Mouse (Mus musculus): Measurements from ENCODE around the gene Cul1. TPM values are rescaled to one million over a fixed set of nuclear protein-coding genes. Genes with fewer than 3 reads are reported as not detected.
"Not testable (repeated sequence)": the region's sequence is repeated elsewhere in the genome, so short reads cannot be mapped to it uniquely, and the experiment has no call there.

The Cul1 gene
- polyA plus RNA-seq, 1 experiment, result 112 TPM

DNA sequence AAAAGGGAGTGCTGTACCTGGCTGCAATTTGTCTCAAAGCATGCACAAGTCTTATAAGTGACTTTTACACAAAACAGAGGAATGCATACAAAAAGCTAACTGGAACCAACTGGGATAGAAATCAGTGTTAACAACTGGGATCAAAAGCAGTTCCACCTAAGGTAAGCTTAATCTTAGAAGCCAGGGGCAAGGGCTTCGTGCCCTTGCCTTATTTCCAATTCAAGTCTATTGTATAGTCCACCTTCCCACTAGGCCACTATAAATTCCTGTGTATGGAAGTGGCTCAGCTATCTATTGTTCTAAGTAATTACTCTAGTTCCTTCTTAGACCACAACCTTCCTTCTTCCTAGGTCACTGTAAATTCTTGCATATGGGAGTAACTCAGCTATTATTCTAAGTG lies 27.1 kb upstream of the Cul1 start:
- no peak for DNase-seq

DNA sequence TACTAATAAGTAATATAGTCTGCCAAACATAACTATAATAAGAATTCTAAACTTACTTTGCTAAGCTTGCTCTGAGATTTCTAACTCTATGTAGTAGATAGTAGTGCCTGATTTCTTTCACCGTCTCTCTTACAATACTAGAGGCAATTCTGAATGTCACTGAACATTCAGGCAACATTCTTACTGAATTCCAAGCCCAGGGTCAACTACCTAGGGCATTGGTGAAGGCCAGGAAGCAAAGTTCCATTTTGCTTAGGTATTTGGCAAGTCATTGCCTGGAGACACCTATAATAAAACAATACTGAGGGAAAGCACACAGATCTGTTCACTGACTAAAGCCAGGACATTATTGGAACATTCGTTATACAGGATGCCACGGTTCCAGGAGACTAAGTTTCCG lies 26.6 kb upstream of the Cul1 start:
- H3K27ac ChIP-seq (ENCODE audit: insufficient read depth, low read length); H3K27me3 ChIP-seq (ENCODE audit: control insufficient read depth, insufficient read depth, low read length); DNase-seq; H3K4me1 ChIP-seq (ENCODE audit: control insufficient read depth, insufficient read depth, low read length); H3K4me3 ChIP-seq (replicated peaks; ENCODE audit: insufficient read depth, low read depth, low read length): not testable (repeated sequence)
- WGBS, result 89% methylated on average over 4 of the region's 4 CpGs

More for the DNA sequence above, 27.1 kb upstream of the Cul1 start:
- 71% methylated on average over 1 of the region's 1 CpGs for WGBS
- TF ChIP-seq CTCF (IDR thresholded peaks at IDR 0.05; ENCODE audit: borderline replicate concordance, insufficient read depth, low read depth, low read length) (no peak), POLR2A (IDR thresholded peaks at IDR 0.05; ENCODE audit: borderline replicate concordance, insufficient read depth, low read length) (no peak)
- Histone ChIP-seq H3K4me1 (ENCODE audit: control insufficient read depth, insufficient read depth, low read length) (no peaks in the 10 kb centered on the region), H3K27ac (ENCODE audit: insufficient read depth, low read length) (no peak overlapping the region), H3K27me3 (ENCODE audit: control insufficient read depth, insufficient read depth, low read length) (no peaks in the 10 kb centered on the region), H3K4me3 (replicated peaks; ENCODE audit: insufficient read depth, low read depth, low read length) (no peak overlapping the region)

DNA sequence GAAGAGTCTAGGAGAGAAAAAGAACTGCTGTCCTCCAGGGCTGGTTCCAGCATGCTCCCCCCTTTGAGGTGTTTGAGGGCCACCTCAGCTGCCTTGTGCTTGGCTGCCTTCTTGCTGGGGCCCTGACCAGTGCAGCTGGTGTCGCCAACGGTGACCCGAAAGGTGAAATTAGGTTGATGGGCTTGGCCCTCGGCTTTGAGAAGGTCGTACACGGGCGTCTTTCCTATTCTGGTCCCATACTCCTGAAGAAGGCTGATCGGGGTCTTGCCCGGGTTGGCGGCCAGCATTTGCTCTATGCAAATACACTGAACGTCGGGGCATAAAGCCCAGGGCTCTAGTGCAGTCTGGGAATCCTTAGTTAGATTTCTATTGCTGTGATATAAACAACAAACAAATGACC lies 20.4 kb upstream of the Cul1 start:
- not testable (repeated sequence) for H3K4me3 ChIP-seq (replicated peaks; ENCODE audit: insufficient read depth, low read depth, low read length); H3K4me1 ChIP-seq (ENCODE audit: control insufficient read depth, insufficient read depth, low read length); H3K27me3 ChIP-seq (ENCODE audit: control insufficient read depth, insufficient read depth, low read length); H3K27ac ChIP-seq (ENCODE audit: insufficient read depth, low read length); DNase-seq
- 92% methylated on average over 12 of the region's 12 CpGs for WGBS

DNA sequence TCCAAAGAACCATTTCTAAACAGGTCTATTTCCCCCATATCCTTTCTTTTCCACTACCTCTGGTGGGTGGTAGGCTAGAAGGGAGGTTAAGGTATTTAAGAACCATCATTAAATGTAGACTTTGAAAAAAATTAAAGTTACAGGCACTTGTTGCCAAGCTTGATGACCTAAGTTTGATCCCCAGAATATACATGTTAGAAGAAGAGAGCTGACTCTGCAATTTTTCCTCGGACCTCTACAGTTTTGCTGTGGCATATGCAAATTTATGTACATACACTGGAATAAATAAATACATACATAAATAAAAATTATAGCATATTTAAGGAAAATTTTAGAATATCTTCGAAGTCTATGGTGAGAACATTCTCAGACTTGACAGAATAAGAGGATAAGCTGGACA lies 13.1 kb upstream of the Cul1 start:
- H3K4me3 ChIP-seq (replicated peaks; ENCODE audit: insufficient read depth, low read depth, low read length), result no peak overlapping the region
- H3K27me3 ChIP-seq (ENCODE audit: control insufficient read depth, insufficient read depth, low read length), result no peaks in the 10 kb centered on the region
- H3K27ac ChIP-seq (ENCODE audit: insufficient read depth, low read length), result no peak overlapping the region
- TF ChIP-seq POLR2A (IDR thresholded peaks at IDR 0.05; ENCODE audit: borderline replicate concordance, insufficient read depth, low read length) (no peak), CTCF (IDR thresholded peaks at IDR 0.05; ENCODE audit: borderline replicate concordance, insufficient read depth, low read depth, low read length) (no peak)
- WGBS, result 81% methylated on average over 2 of the region's 2 CpGs
- no peak for DNase-seq
- H3K4me1 ChIP-seq (ENCODE audit: control insufficient read depth, insufficient read depth, low read length), result no peaks in the 10 kb centered on the region

DNA sequence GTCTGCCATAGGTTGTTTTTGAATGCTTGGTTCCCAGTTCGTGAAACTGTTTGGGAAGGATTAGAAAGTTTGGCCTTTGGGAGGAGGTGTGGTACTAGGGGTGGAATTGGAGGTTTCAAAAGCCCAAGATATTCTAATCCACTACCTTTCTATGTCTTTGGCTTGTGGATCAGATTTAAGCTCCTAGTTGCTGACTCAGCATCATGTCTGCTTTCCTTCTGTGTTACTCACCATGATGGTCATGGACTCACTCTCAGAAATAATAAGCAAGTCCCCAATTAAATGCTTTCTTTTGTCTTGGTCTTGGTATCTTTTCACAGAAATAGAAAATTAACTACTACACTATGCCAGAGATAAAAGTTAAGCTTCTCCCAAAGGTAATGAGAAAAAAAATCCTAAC lies 5.5 kb upstream of the Cul1 start:
- TF ChIP-seq POLR2A (IDR thresholded peaks at IDR 0.05; ENCODE audit: borderline replicate concordance, insufficient read depth, low read length), result no peak
- no peak for TF ChIP-seq CTCF (IDR thresholded peaks at IDR 0.05; ENCODE audit: borderline replicate concordance, insufficient read depth, low read depth, low read length)
- Histone ChIP-seq H3K27ac (ENCODE audit: insufficient read depth, low read length) (no peak overlapping the region), H3K4me3 (replicated peaks; ENCODE audit: insufficient read depth, low read depth, low read length) (no peak overlapping the region), H3K4me1 (ENCODE audit: control insufficient read depth, insufficient read depth, low read length) (no peaks in the 10 kb centered on the region), H3K27me3 (ENCODE audit: control insufficient read depth, insufficient read depth, low read length) (no peaks in the 10 kb centered on the region)
- no peak for DNase-seq
- 87% methylated on average over 1 of the region's 1 CpGs for WGBS

DNA sequence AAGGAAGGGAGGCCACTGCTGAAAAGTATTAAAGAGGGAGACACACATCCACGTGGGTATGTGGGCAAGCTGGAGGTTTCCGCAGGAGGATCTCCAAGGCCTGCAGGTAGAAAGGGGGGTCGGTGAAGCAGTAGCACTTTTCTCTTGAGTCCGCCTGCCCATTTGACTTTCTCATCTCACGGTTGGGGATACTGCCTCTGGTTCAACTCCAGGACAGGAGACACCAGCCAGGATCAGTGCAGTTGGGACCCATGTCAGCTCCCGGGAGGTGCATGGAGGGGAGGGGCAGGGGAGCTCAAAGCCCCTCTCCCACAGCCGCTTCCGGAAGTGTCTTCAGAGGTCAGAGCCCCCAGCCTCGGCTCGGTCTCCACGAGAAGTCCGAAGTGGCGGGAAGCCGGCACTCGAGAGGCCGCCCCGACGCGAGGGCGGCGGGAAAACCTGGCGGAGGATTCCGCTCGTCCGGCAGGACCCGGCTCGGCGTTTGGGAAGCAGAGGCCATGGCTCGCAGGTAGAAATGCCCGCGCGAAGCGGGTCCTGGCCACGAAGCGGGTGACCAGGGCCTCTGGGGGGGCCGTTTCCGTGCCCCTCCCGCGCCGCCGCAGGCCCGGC lies 428 bp downstream of the Cul1 start:
- DNase-seq, result no peak
- TF ChIP-seq CTCF (IDR thresholded peaks at IDR 0.05; ENCODE audit: borderline replicate concordance, insufficient read depth, low read depth, low read length) (no peak), POLR2A (IDR thresholded peaks at IDR 0.05; ENCODE audit: borderline replicate concordance, insufficient read depth, low read length) (no peak)
- H3K27ac ChIP-seq (ENCODE audit: insufficient read depth, low read length), result peak overlapping the region; percentile 77
- under 1% methylated on average over 42 of the region's 42 CpGs for WGBS
- H3K27me3 ChIP-seq (ENCODE audit: control insufficient read depth, insufficient read depth, low read length), result no peaks in the 10 kb centered on the region
- peaks cover 7% of the 10 kb centered on the region; the same call in 1 of the 2 replicates for H3K4me1 ChIP-seq (ENCODE audit: control insufficient read depth, insufficient read depth, low read length)
- peak overlapping the region; percentile 89 for H3K4me3 ChIP-seq (replicated peaks; ENCODE audit: insufficient read depth, low read depth, low read length)

DNA sequence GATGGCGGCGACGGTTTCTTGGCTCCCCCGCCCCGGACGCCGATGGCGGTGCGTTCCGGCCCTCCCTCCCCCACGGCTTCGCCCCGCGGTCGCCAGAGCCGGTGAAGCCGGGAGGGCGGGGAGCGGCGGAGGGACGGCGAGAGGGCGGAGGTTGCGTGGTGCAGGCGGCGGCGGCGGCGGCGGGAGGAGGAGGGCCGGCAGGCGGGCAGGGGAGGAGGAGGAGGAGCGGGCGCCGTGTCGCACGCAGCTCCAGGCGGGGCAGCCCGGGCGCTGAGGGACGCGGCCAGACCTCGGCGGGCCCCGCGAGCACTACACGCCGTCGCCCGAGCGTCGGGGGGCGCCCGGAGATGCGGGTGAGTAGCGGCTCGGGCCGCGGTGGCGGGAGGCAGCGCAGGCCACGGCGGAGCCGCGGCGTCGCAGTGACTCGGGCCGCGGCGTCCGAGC lies 955 bp downstream of the Cul1 start:
- Histone ChIP-seq H3K27me3 (ENCODE audit: control insufficient read depth, insufficient read depth, low read length) (no peaks in the 10 kb centered on the region), H3K27ac (ENCODE audit: insufficient read depth, low read length) (peak overlapping the region; percentile 77), H3K4me3 (replicated peaks; ENCODE audit: insufficient read depth, low read depth, low read length) (peak overlapping the region; percentile 89), H3K4me1 (ENCODE audit: control insufficient read depth, insufficient read depth, low read length) (peaks cover 7% of the 10 kb centered on the region; the same call in 1 of the 2 replicates)
- TF ChIP-seq CTCF (IDR thresholded peaks at IDR 0.05; ENCODE audit: borderline replicate concordance, insufficient read depth, low read depth, low read length) (no peak), POLR2A (IDR thresholded peaks at IDR 0.05; ENCODE audit: borderline replicate concordance, insufficient read depth, low read length) (peak; percentile 48)
- DNase-seq, result peak; percentile 90
- under 1% methylated on average over 63 of the region's 72 CpGs for WGBS

DNA sequence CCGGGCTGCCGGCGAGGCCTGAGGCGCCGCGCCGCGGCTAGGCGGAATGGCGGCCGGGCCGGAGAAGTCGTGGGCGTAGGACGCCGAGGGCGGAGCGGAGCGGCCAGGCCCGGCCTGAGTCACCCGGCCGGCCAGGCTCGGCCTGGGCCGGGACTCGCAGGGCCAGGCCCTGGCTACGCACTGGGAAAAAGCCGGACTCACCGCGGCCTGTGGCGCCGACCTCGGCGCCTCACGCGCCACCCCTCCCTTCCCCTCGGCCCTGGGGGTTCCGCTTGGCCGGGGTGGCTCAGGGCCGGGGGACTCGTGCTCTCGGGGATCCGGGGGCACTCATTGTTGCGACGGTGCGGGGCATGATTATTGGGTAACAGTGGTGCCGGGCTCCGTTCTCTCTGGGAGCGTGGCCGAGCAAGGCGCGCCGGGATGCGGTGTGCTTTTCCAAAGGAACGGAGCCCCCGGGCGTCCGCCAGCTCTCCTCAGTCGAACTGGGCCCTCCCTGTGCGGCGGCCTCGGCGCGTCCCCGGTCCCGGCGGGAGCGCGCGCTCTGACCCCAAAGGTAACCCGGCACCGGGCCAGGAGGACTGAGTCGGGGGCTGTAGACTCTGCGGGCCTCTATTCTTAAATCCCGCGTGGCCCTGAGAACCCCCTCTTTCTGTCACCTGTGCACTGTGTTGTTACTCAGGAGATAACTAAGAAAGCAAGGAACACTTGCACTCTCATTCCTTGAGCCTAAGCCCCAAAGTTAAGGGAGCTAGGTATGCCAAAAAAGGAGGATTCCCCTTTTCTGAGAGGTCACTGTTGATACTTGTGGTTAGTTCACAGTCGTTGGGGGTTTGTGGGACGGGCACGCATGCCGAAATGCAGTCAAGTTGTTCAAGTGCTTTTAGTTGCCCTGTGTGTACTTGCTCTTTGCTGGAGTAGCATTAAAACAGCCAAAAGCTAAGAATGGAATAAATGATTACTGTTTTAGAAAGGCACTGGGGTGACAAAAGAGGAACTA lies 1.7 kb downstream of the Cul1 start:
- Histone ChIP-seq H3K4me3 (replicated peaks; ENCODE audit: insufficient read depth, low read depth, low read length) (peak overlapping the region; percentile 89), H3K4me1 (ENCODE audit: control insufficient read depth, insufficient read depth, low read length) (peaks cover 7% of the 10 kb centered on the region; the same call in 1 of the 2 replicates), H3K27me3 (ENCODE audit: control insufficient read depth, insufficient read depth, low read length) (no peaks in the 10 kb centered on the region), H3K27ac (ENCODE audit: insufficient read depth, low read length) (peak overlapping the region; percentile 77)
- DNase-seq, result peak; percentile 69 to 75
- no peak for TF ChIP-seq CTCF (IDR thresholded peaks at IDR 0.05; ENCODE audit: borderline replicate concordance, insufficient read depth, low read depth, low read length)
- TF ChIP-seq POLR2A (IDR thresholded peaks at IDR 0.05; ENCODE audit: borderline replicate concordance, insufficient read depth, low read length), result 0 out of 2 replicates have a peak, but pooled peaks have one; percentile 31
- under 1% methylated on average over 78 of the region's 79 CpGs for WGBS
